Mouse (Mus musculus) layer of hippocampus, adult 11-12 months (tissue): ENCODE measurements around the gene Nkrf.
"Not testable (repeated sequence)": the region's sequence is repeated elsewhere in the genome, so short reads cannot be mapped to it uniquely, and the experiment has no call there.

Experiments used
- DNase-seq: peaks from one replicate; pipeline ENCODE4 v3.0.0; 2022; ENCODE audit warnings: low spot score

The Nkrf gene

DNA sequence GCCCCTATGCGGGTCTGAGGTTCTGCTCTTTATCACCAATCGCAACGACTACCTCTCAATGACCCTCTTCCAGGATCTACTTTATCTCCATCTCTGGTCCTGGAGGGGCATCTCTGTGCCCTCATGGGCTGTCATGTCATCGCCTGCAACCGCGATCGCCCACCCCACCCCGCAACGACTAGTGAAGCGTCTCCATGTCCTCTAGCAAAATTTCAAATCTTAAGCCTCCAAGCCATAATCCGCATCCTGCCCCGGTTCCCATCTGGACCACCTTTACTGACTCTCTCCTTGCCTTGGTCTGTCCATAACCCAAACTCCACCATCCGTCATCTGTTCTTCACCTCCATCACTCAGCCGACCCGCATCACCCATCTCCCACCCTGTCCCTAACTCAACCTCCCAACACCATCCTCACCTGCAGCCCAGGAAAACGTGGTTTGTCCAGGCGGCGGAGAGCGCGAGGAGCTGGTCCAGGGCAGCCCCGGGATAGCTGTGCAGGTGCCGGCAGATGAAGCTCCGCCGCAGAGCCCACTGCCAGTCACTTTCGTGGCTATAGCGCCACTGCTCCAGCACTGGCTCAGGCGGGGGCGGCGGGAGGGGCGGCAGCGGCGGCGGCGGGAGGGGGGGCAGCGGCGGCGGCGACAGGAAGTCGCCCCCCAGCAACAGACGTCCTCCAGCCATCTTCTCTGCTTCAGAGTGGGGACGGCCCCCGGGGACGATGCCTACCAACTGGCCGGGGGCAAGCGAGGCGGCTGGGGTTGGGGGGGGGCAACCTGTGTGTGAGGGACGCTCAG, at the start of gene Nkrf:
TSS of gene Nkrf (minus strand) at position 579 of the 794 bp plus-strand sequence.
- DNase-seq = peak; percentile 13

DNA sequence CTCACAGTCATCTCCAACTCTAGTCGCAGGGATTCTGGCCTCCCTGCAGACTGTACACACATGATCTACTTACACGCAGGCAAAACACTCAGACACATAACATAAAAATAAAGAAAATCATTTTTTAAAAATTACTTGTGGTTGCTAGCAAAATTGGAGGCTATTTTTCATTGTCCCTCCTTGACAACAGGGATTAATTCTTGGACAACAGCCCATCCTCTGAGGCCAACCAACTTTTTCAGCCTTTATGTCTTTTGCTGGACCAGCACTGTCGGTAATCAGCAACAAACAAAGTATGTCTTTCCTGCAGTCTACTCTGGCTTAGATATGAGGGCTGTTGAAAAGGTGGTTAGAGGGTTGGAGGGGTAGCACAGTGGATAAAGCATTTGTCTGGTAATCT, 38.4 kb upstream of the Nkrf start:
- DNase-seq = no peak

DNA sequence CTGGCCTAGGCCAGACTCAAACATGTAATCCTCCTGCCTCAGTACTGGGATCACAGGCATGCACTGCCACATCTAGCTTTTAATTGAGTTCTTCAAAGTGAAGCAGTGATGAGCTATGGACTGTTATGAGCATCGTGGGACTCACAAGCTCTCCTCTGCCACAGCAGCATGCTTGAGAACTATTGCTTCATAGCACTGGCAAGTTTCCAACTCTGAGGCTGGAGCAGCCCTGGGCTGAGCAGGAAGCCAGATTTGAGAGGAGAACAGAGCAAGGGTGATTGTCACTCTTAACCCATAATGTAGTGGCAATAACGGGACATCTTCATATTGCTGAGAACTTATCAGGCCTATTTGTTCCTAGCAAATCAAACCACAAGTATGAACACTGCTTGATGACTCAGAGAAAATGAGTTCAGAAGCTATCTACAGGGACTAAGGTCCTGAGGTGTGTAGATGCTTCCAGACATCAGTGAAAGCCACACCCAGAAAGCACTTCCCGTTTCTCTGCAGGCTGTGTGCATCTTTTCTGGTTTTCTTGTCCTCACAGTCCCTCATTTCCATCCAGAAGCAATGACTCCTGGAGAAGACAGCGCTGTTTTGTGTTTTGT, 37.2 kb upstream of the Nkrf start:
- DNase-seq = peak; percentile 18

- no peak for DNase-seq
Measured at GRCm38 (mm10) chrX:36935326-36935966, 32.7 kb upstream of the Nkrf start.

DNA sequence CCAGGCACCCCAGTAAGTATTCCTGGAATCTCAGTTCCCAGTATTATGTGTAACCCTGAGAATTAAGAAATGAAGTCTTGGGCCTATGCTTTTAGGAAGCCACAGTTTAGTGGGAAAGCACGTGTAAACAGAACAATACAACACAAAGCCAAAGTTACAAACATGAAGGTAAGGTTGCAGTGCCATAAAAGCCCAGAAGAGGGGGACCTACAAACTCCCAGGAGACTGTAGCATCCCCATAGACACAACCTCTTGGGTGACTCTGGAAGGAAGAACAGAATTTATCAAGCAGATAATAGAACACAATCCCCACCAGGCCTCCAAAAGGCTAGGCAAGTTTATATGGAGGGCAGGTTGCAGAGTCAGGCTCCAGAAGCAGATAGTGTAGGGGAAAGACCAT, 27.9 kb upstream of the Nkrf start:
- peak; percentile 41 for DNase-seq

GRCm38 (mm10) chrX:36929694-36930093, 27.0 kb upstream of the Nkrf start:
- no peak for DNase-seq

DNA sequence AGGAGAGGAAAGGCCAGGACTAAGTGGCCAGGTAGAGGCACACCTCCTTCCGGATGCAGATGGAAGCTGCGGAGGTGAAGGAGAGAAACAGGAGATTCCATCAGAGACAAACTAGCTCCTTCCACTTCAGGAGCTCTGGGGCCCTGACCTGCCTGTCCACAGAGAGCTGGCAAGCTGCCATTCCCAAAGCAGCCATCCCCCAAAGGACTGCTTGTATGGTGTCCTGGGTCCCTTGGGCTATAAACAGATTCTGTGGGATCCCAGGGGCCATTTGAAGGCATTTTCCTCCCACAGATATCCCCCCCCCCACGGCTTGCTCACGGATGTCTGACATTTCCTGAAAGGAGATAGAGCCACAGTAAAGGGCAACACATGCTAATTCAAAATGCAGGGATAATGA, 26.1 kb upstream of the Nkrf start:
- DNase-seq = no peak

- DNase-seq = no peak
Measured at GRCm38 (mm10) chrX:36921346-36921745, 18.6 kb upstream of the Nkrf start.

GRCm38 (mm10) chrX:36917749-36918148, 15.1 kb upstream of the Nkrf start:
- DNase-seq = no peak

GRCm38 (mm10) chrX:36911343-36911742, 8.6 kb upstream of the Nkrf start:
- DNase-seq = peak; percentile 25

- DNase-seq = no peak
Measured at GRCm38 (mm10) chrX:36906539-36906938, 3.8 kb upstream of the Nkrf start.

DNA sequence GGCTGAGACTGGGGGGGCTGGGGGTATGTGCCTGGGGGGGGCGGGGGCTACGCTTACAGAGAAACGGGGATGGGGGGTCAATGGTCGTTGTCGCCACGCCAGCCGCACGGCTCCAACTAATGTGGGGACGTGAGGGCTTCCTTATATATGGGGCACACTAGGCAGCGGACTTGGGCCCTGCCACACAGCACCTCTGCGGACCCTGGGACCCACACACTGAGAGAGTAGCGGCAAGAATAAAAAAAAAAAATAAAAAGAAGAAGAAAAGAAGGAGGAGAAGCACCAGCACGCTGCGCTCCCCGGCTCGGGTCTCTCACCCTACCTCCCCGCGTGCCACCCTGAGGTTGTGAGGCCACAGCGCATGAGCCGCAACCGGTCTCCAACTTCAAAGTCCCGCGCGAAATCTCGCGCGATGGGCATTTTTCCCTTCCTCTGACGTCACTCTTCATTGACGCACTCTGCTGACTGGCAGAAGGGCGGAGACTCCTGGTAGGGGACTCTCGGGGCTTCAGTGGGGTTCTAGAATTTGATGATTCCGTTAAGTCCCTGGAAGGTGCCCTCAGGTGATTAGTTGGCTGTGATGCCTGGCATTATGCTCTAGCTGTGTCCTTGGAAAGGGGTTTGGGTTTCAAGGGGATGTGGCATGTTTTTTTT, 543 bp upstream of the Nkrf start:
- DNase-seq = peak; percentile 93

DNA sequence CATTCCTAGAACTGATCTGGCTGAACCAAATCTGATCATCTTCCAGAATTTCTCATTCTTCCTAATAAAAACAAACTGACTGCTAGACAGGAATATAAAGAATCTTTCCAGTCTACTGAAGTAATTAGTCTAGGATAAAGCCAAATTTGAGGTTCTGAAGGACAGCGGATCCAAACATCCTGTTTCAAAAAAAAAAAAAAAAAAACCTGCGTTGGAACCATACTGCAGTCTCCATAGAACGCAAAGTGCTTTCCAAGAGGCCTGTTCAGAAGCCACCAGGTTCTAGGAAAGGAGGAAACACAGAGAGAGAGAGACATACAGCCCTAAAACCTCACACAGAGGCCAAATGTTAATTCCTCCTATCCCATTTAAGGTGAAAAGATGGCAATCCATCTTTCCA, 1.0 kb downstream of the Nkrf start:
- DNase-seq = no peak

GRCm38 (mm10) chrX:36898931-36899330, 3.8 kb downstream of the Nkrf start:
- DNase-seq = not testable (repeated sequence)

GRCm38 (mm10) chrX:36884719-36885118, 18.0 kb downstream of the Nkrf start:
- no peak for DNase-seq

DNA sequence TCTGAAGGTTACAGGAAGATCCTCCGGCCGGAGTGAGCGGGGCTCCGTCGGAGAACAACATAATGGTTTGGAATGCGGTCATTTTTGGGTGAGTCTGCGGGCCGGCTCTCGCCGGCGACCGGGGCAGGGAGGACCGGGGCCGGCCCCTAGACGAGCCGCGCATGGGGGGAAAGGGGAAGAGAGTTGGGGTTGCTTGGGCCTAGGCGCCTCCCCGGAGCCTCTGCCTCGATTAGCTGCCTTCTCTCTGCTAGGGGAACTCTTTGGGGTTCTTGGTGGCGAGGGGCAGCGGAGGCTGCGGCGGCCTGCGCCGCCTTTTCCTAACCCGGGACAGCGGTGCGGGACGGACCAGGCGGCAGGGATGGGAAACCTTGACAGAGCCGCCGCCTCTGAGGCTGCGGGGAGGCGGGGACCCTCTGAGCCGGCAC, 28.0 kb downstream of the Nkrf start:
- peak; percentile 9 for DNase-seq

- DNase-seq = peak; percentile 80
Measured at GRCm38 (mm10) chrX:36874178-36874696, 28.5 kb downstream of the Nkrf start.

DNA sequence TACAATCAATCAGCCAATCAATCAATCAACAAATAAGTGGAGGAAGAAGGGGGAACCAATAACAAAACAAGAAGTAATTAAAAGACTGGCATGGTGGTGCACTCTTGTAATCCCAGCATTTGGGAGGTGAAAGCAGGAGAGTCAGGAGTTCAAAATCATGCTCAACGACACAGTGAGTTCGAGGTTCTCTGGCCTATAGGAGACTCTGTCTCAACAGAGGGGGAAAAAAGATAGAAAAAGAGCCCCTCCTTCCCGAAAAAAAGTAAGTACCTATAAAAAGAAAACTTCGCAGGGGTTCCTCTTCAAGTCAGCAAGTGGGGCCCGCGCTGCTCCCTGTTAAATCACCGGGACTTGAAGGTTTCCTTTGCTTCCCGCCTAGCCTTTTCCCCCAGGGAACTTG, 28.9 kb downstream of the Nkrf start, which contains the start of the genes Ube2a and C330007P06Rik:
TSS of gene Ube2a (plus strand) at position 136 of the 400 bp plus-strand sequence.
TSS of gene C330007P06Rik (minus strand) at position 347 of the 400 bp plus-strand sequence.
- no peak for DNase-seq

GRCm38 (mm10) chrX:36870372-36870771, 32.3 kb downstream of the Nkrf start:
- DNase-seq = no peak

GRCm38 (mm10) chrX:36864609-36865328, 37.9 kb downstream of the Nkrf start:
- no peak for DNase-seq
